Mouse (Mus musculus) testis, adult 2 months (tissue): ENCODE measurements around the gene Mpp3.
A peak's percentile ranks its signal among the peaks of the same experiment; 100 is the strongest.

Source experiments
- CTCF ChIP-seq: fragments of 200-500 bp; IDR thresholded peaks from 2 replicates; pipeline ENCODE4 v1.5.1; 2012; ENCODE audit warnings: low read depth, mild to moderate bottlenecking, inconsistent platforms, low read length, moderate library complexity; ENCODE audit not compliant: control insufficient read depth, insufficient read depth, insufficient replicate concordance
- POLR2A ChIP-seq: fragments of 200-500 bp; IDR thresholded peaks from 2 replicates; pipeline ENCODE4 v1.6.1; 2012; ENCODE audit warnings: low read depth, mild to moderate bottlenecking, inconsistent platforms, low read length, moderate library complexity; ENCODE audit not compliant: control insufficient read depth

DNA sequence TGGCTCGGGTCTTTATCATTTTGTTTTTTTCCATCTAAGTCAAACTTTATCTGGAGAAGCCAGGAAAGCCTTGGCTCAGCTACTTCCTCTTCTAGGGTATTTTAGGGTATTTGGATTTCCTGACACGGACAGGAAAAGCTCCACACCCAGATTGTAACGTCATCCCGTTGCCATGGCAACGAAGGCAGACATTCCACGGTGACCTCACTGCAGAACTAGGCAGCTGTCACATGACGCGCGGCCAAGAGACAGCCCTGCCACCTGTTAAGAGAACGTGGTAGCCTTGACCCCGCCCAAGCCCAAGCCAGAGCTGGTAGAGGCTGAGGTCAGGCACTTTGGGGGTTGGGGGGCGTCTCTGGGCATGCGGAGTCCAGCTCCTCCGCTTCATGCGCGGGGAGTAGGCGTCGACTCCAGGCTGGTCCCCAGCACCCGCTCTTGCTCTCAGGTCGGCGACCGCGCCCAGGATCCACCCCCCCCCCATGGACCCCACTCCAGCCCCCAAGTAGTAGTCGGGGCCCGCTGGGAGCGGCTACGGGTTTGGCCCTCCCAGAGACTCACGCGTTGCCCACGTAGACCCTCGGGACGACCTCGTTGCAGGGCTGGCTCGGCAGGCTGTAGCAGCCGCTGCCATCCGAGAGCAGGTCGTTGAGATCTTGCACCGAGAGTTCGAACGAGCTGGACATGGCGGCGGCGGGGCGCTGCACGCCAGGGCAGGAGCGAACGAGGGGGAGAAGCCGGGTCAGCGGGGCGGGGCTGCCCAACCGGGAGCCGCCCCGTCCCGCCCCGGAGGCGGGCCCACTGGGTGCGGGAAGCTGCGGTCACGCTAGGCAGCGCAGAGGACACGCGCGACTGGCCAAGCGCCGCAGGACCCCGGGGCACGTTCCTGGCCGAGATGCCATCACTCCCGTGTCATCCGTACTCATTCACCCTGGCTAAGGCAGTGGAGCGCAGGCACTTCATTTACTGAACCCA lies 43.9 kb downstream of the Mpp3 start, which contains the start of gene Cfap97d1:
- TF ChIP-seq CTCF, result no peak
- TF ChIP-seq POLR2A, result peak; percentile 66
